Mouse (Mus musculus): ENCODE results near the gene Glp2r. TPM values are rescaled to one million over a fixed set of nuclear protein-coding genes. Genes with fewer than 3 reads are reported as not detected.

Gene Glp2r
- total RNA-seq, 4 experiments from 2014 or later: 1.4 to 2.0 (median 1.8) TPM

GRCm38 (mm10) chr11:67636905-67637586 lies 133.9 kb downstream of the Glp2r start:
- no peak for DNase-seq (ENCODE audit: low spot score in 2 of 2)

GRCm38 (mm10) chr11:67636201-67636600 lies 134.8 kb downstream of the Glp2r start:
- no peak for DNase-seq (ENCODE audit: low spot score in 2 of 2)

- no peak for DNase-seq (ENCODE audit: low spot score in 2 of 2)
Measured at GRCm38 (mm10) chr11:67633620-67634229, 137.2 kb downstream of the Glp2r start.

DNA sequence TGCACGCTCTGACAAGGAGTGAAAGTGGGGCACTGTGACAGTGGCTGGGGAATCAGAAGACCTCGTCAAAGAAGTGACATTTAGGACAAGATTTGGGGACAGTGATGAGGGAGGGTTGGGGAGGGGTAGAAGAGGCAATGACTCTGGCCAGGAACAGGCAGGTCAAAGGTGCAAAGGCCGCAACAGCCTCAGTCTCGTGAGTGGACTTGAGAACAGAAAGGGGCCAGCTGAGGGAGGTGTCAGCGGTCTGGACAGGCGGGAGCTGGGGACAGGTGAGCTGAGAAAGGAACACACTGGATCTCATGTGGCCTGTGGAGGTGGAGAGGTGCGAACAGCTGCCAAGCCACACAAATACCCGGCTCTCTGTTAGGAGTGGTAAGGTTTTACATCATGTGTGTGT lies 138.0 kb downstream of the Glp2r start:
- DNase-seq (ENCODE audit: low spot score in 2 of 2): no peak

- DNase-seq (ENCODE audit: low spot score in 2 of 2): no peak
Measured at GRCm38 (mm10) chr11:67628522-67628921, 142.4 kb downstream of the Glp2r start.

GRCm38 (mm10) chr11:67627179-67627578 lies 143.8 kb downstream of the Glp2r start:
- DNase-seq (ENCODE audit: low spot score in 2 of 2): no peak

GRCm38 (mm10) chr11:67622340-67622739 lies 148.6 kb downstream of the Glp2r start:
- DNase-seq (ENCODE audit: low spot score in 2 of 2): no peak

DNA sequence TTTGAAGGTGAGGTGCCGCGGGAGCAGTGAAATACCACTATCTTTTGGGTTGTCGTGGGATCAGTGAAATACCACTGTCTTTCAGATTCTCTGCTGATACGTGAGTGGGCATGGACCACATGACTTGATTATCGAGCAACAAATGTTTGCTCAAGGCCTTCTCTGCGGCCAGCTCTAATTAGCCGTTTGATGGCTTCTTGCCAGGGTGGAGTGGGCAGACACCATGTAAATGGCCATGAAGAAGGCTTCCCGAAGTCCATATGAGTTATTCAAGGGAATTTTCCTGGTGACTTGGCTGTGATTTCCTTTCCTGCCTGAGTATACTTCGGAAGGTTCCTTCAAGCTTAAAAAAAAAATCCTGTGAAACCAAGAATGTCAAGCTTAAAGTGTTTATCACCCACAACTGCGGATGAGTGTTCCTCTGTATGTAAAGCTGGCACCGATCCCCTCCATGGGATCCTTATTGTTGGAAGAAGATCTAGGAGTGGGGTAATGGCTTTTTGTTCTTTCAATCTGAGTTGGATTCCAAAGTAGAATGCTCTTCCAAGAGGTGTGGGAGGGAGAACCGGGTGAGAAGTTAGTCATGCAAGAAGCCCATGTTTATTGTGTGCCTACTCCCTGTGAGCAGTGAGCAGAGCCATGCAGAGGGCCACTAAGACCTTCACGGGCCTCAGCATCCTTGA lies 154.3 kb downstream of the Glp2r start:
- peak in 1 of 2 experiments; percentile 80 for DNase-seq (ENCODE audit: low spot score in 2 of 2)

DNA sequence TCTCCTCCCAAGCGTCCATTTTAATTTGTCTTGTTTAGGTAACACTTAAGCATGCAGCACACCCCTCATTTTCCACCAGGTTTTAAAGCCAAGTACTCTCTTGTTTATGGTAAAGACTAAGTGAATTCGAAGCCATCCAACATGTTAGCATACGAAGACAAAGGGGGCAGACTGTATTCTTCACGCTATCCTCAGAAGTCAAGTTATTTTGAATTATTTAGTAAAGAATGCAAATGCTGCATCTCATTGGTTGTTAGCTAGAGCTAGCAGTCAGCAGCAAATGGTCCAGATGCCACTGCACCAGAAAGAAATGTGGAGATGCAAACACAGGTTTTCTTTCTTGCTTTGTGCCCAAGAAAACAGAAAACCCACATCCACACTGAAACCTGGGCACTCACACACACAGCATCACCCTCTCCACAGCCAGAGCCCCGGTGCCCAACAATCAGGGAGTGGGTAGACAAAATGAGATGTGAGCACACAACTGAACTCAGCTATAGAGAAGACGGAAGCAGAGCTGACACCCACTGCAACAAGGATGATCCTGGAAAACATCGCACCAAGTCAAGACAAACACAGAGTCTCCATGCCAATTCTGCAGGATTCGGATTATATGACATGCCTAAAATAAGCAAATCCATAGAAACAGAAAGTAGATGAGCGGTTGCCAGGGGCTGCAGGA lies 158.7 kb downstream of the Glp2r start:
- no peak for DNase-seq (ENCODE audit: low spot score in 2 of 2)

Other genes with a start within 250 kb of the Glp2r start
- 1 to 10 TPM in 2 of 4 experiments, under 1 TPM in 2; 0.72 to 2.4 (median 1.0) TPM for gene Rcvrn, start 75.8 kb downstream of the Glp2r start, total RNA-seq (2022)
- not detected for gene Gsg1l2, start 3.5 kb upstream of the Glp2r start, total RNA-seq (2022)
- not detected for gene Dhrs7c, start 27.0 kb upstream of the Glp2r start, total RNA-seq (2022)
- 1 to 10 TPM; 3.0 to 4.6 (median 3.9) TPM for gene Usp43, start 151.0 kb upstream of the Glp2r start, total RNA-seq (2022)
- gene Cfap52, start 194.5 kb upstream of the Glp2r start, total RNA-seq (2022): 1 to 10 TPM; 4.9 to 8.6 (median 5.8) TPM
- gene Stx8, start 195.0 kb upstream of the Glp2r start, total RNA-seq (2022): 10 to 100 TPM; 27.4 to 41.6 (median 32.4) TPM